Mouse (Mus musculus) MEL (cell line): ENCODE measurements around the gene Cpn2. TPM values are rescaled to one million over a fixed set of nuclear protein-coding genes. Genes with fewer than 3 reads are reported as not detected.

Experiments used
- DNase-seq: peaks from one replicate; pipeline ENCODE4 v3.0.0; 2011; ENCODE audit warnings: low read depth, low spot score
- H3K27ac ChIP-seq: 2 replicates; pipeline ENCODE4 v1.5.1; 2012; ENCODE audit warnings: low read depth, mild to moderate bottlenecking, control low read depth, low read length, moderate library complexity; ENCODE audit not compliant: control insufficient read depth
- H3K27me3 ChIP-seq, 2 experiments: fragments of 150-350 bp in 1 of 2; sonication (generic) in 1 of 2; 2 replicates each; pipeline ENCODE4 v1.6.1; 2012; ENCODE audit warnings: low read length in 2 of 2, mild to moderate bottlenecking in 2 of 2, improper control_type of control experiment in 1 of 2, moderate library complexity in 1 of 2; ENCODE audit not compliant: insufficient read depth in 2 of 2, control insufficient read depth in 1 of 2
- H3K36me3 ChIP-seq, 2 experiments: 2 replicates each; pipeline ENCODE4 v1.6.1; 2012 to 2014; ENCODE audit warnings: low read length in 2 of 2, improper control_type of control experiment in 1 of 2, inconsistent platforms in 1 of 2, mild to moderate bottlenecking in 1 of 2; ENCODE audit not compliant: insufficient read depth in 2 of 2, control insufficient read depth in 1 of 2
- H3K4me1 ChIP-seq, 2 experiments: fragments of 150-350 bp in 1 of 2; sonication (generic) in 1 of 2; 2 replicates each; pipeline ENCODE4 v1.6.1; 2012; ENCODE audit warnings: low read length in 2 of 2, improper control_type of control experiment in 1 of 2, mild to moderate bottlenecking in 1 of 2; ENCODE audit not compliant: insufficient read depth in 2 of 2, control insufficient read depth in 1 of 2
- H3K4me3 ChIP-seq, 2 experiments: fragments of 150-350 bp in 1 of 2; sonication (generic) in 1 of 2; 2 replicates each; pipeline ENCODE4 v1.5.1; 2012; ENCODE audit warnings: low read depth in 2 of 2, low read length in 2 of 2, mild to moderate bottlenecking in 2 of 2, moderate library complexity in 2 of 2, control low read depth in 1 of 2, improper control_type of control experiment in 1 of 2; ENCODE audit not compliant: control insufficient read depth in 1 of 2, insufficient read depth in 1 of 2
- H3K79me2 ChIP-seq: 2 replicates; pipeline ENCODE4 v1.6.1; 2012; ENCODE audit warnings: mild to moderate bottlenecking, low read length, moderate library complexity; ENCODE audit not compliant: control insufficient read depth, poor library complexity, insufficient read depth
- H3K9ac ChIP-seq: 2 replicates; pipeline ENCODE4 v1.6.1; 2012; ENCODE audit warnings: low read depth, mild to moderate bottlenecking, control low read depth, low read length, moderate library complexity; ENCODE audit not compliant: control insufficient read depth, poor library complexity, severe bottlenecking
- H3K9me3 ChIP-seq: fragments of 150-350 bp; sonication (generic); replicated peaks from 2 replicates; pipeline ENCODE4 v1.6.1; 2012; ENCODE audit warnings: mild to moderate bottlenecking, low read length, improper control_type of control experiment, moderate library complexity; ENCODE audit not compliant: insufficient read depth
- E2F4 ChIP-seq: IDR thresholded peaks from 2 replicates; pipeline ENCODE4 v1.6.1; 2011; ENCODE audit warnings: low read depth, low read length, improper control_type of control experiment, borderline replicate concordance
- ELF1 ChIP-seq: IDR thresholded peaks from 2 replicates; pipeline ENCODE4 v1.6.1; 2014; ENCODE audit warnings: low read depth, mild to moderate bottlenecking, inconsistent platforms, low read length, improper control_type of control experiment, moderate library complexity
- EP300 ChIP-seq, 2 experiments: IDR thresholded peaks; 2 replicates each; pipeline ENCODE4 v1.6.1; 2011; ENCODE audit warnings: improper control_type of control experiment in 2 of 2, low read length in 2 of 2, low read depth in 1 of 2, mild to moderate bottlenecking in 1 of 2
- JUND ChIP-seq: IDR thresholded peaks from 2 replicates; pipeline ENCODE4 v1.6.1; 2011; ENCODE audit warnings: low read depth, mild to moderate bottlenecking, improper control_type of control experiment, low read length
- MAZ ChIP-seq: IDR thresholded peaks from 2 replicates; pipeline ENCODE4 v1.6.1; 2012; ENCODE audit warnings: low read depth, mild to moderate bottlenecking, inconsistent platforms, low read length, improper control_type of control experiment
- MEF2A ChIP-seq: IDR thresholded peaks from 2 replicates; pipeline ENCODE4 v1.6.1; 2014; ENCODE audit warnings: low read depth, mild to moderate bottlenecking, inconsistent platforms, low read length, improper control_type of control experiment; ENCODE audit not compliant: poor library complexity, insufficient replicate concordance, severe bottlenecking; ENCODE audit errors: extremely low read depth
- MYB ChIP-seq: IDR thresholded peaks from 2 replicates; pipeline ENCODE4 v1.6.1; 2011; ENCODE audit warnings: mild to moderate bottlenecking, low read depth, low read length, improper control_type of control experiment
- NRF1 ChIP-seq: IDR thresholded peaks from 2 replicates; pipeline ENCODE4 v1.6.1; 2014; ENCODE audit warnings: low read depth, mild to moderate bottlenecking, inconsistent platforms, low read length, improper control_type of control experiment, moderate library complexity; ENCODE audit not compliant: poor library complexity, insufficient read depth, severe bottlenecking
- POLR2AphosphoS2 ChIP-seq: IDR thresholded peaks from 2 replicates; pipeline ENCODE4 v1.6.1; 2011; ENCODE audit warnings: low read length, improper control_type of control experiment
- RAD21 ChIP-seq: IDR thresholded peaks from 2 replicates; pipeline ENCODE4 v1.6.1; 2011; ENCODE audit warnings: mild to moderate bottlenecking, low read depth, low read length, improper control_type of control experiment
- SIN3A ChIP-seq: IDR thresholded peaks from 2 replicates; pipeline ENCODE4 v1.6.1; 2012; ENCODE audit warnings: low read length, improper control_type of control experiment, inconsistent platforms
- TAL1 ChIP-seq: IDR thresholded peaks from 2 replicates; pipeline ENCODE4 v1.6.1; 2012; ENCODE audit warnings: mild to moderate bottlenecking, inconsistent platforms, low read length, moderate library complexity, mixed read lengths
- TBP ChIP-seq: IDR thresholded peaks from 2 replicates; pipeline ENCODE4 v1.8.0; 2011; ENCODE audit warnings: low read depth, low read length, improper control_type of control experiment
- ZKSCAN1 ChIP-seq: IDR thresholded peaks from 2 replicates; pipeline ENCODE4 v1.6.1; 2012; ENCODE audit warnings: low read depth, mild to moderate bottlenecking, inconsistent platforms, low read length, improper control_type of control experiment, moderate library complexity
- ZMIZ1 ChIP-seq: IDR thresholded peaks from 2 replicates; pipeline ENCODE4 v1.6.1; 2012; ENCODE audit warnings: low read depth, mild to moderate bottlenecking, inconsistent platforms, low read length, improper control_type of control experiment, moderate library complexity
- ZNF384 ChIP-seq: IDR thresholded peaks from 2 replicates; pipeline ENCODE4 v1.6.1; 2012; ENCODE audit warnings: low read depth, mild to moderate bottlenecking, inconsistent platforms, low read length, improper control_type of control experiment
- polyA plus RNA-seq, 2 experiments: library from polyadenylated mRNA; stranded (reverse) in 1 of 2; unstranded in 1 of 2; fragments of >175 nt in 1 of 2; fragments of >200 nt in 1 of 2; gene quantifications; 2 replicates each; pipeline versions ENCODE4 v1.2.1 to v1.2.4; 2012; ENCODE audit warnings: low replicate concordance in 2 of 2, low read depth in 1 of 2; ENCODE audit not compliant: insufficient read length in 2 of 2, insufficient read depth in 1 of 2, missing spikeins in 1 of 2
- total RNA-seq: library from RNA; depleted of rRNA; stranded (reverse); fragments of 300-350 nt; gene quantifications from 2 replicates; pipeline ENCODE4 v1.2.3, GENCODE M21; 2012

The Cpn2 gene
- total and polyA plus RNA-seq, 3 experiments, result not detected

- H3K27me3 ChIP-seq, result no peaks in the 10 kb centered on the region; a peak in 1 of 4 replicates
- DNase-seq, result no peak
- TF ChIP-seq ELF1, result no peak
- no peak for TF ChIP-seq JUND
- 0 out of 2 replicates have a peak, but pooled peaks have one; percentile 19 for TF ChIP-seq ZMIZ1
- no peak for TF ChIP-seq TBP
- no peak for TF ChIP-seq E2F4
- no peak for TF ChIP-seq EP300 (IDR thresholded peaks at IDR 0.05; ENCODE audit: low read depth in 1 of 2, low read length in 2 of 2)
- TF ChIP-seq RAD21, result no peak
- H3K9ac ChIP-seq, result no peak overlapping the region
- peaks cover 29% of the 10 kb centered on the region for H3K79me2 ChIP-seq
- no peak overlapping the region for H3K27ac ChIP-seq
- no peak overlapping the region for H3K4me3 ChIP-seq
- H3K4me1 ChIP-seq, result peaks cover 3 to 16% of the 10 kb centered on the region in 2 experiments
- H3K36me3 ChIP-seq, result peaks cover 0 to 9% of the 10 kb centered on the region in 2 experiments; a peak in 2 of 4 replicates
- no peaks in the 10 kb centered on the region for H3K9me3 ChIP-seq
Observed at GRCm38 (mm10) chr16:30306102-30306501, 38.8 kb upstream of the Cpn2 start.

DNA sequence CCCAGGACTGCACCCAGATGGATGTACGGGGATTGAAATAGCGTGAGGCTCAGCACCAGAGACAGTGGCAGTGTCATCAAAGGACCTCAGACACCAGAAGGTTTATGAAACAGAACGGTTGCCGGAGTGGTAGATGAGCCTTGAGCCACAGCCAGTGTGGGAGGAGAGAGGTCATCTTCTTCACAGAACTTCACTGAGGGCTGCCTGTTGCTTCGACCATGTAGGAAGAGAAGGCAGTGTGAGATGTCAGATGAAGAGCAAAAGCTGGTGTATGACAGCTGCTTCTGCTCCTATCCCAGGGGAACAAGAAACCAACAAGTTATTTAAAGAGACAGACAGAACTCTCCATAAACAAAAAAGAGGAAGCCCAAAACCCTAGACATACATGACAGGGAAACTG, 36.9 kb upstream of the Cpn2 start:
- Histone ChIP-seq H3K9me3 (no peaks in the 10 kb centered on the region), H3K27ac (no peak overlapping the region), H3K36me3 (peaks cover 0 to 6% of the 10 kb centered on the region in 2 experiments; a peak in 1 of 4 replicates), H3K79me2 (peaks cover 21% of the 10 kb centered on the region), H3K9ac (no peak overlapping the region), H3K27me3 (no peaks in the 10 kb centered on the region; a peak in 2 of 4 replicates), H3K4me1 (peaks cover 0 to 13% of the 10 kb centered on the region in 2 experiments; a peak in 2 of 4 replicates), H3K4me3 (no peak overlapping the region)
- peak; percentile 29 for DNase-seq
- no peak for TF ChIP-seq EP300 (IDR thresholded peaks at IDR 0.05; ENCODE audit: low read depth in 1 of 2, low read length in 2 of 2)
- TF ChIP-seq ZNF384, result no peak
- TF ChIP-seq NRF1, result no peak
- TF ChIP-seq MAZ, result no peak
- no peak for TF ChIP-seq MYB
- TF ChIP-seq MEF2A, result no peak
- TF ChIP-seq TAL1, result no peak

- Histone ChIP-seq H3K4me3 (no peak overlapping the region), H3K4me1 (peaks cover 0 to 12% of the 10 kb centered on the region in 2 experiments; a peak in 2 of 4 replicates), H3K9me3 (no peaks in the 10 kb centered on the region), H3K27me3 (no peaks in the 10 kb centered on the region; a peak in 2 of 4 replicates), H3K9ac (no peak overlapping the region), H3K27ac (no peak overlapping the region), H3K36me3 (peaks cover 0 to 6% of the 10 kb centered on the region in 2 experiments; a peak in 1 of 4 replicates), H3K79me2 (peaks cover 13% of the 10 kb centered on the region)
- TF ChIP-seq POLR2AphosphoS2, result 0 out of 2 replicates have a peak, but pooled peaks have one; percentile 6
- no peak for TF ChIP-seq SIN3A
- no peak for TF ChIP-seq ZKSCAN1
- DNase-seq, result no peak
Observed at GRCm38 (mm10) chr16:30303411-30303810, 36.1 kb upstream of the Cpn2 start.
